In genomic region chr6:34709946-34710682, GRCm38 (mm10) we compare ENCODE assay signal across 8 mouse cellular contexts.
DNase-seq lines count a peak whose midpoint lies in the region; ATAC-seq and TF ChIP-seq lines count a peak whose summit lies in the region.

No protein-coding gene starts in this region.

- DNase-seq in heart, adult 2 months, result peak; percentile 25 to 44
- no peak for DNase-seq in heart, postnatal 4 days
- peak; percentile 31 for DNase-seq in cerebellum, adult 8-10 months
- no peak for DNase-seq in heart, postnatal 0 days (ENCODE audit: low spot score)
- peak; percentile 64 for DNase-seq in midbrain, embryonic 10.5 days (ENCODE audit: low spot score)
- DNase-seq in adrenal gland, postnatal 36 days, result no peak
- DNase-seq in right cerebral cortex, adult 2 months (ENCODE audit: low spot score in 2 of 2), result no peak
- no peak for DNase-seq in kidney, adult 9 months

- intact Hi-C loops in heart, adult 2 months (cut with DNase I), result loop anchor here (2.0 kb wide), 1 partner anchor 21 kb away; no protein-coding TSS in a partner anchor

- H3K4me2 ChIP-seq in heart, postnatal 0 days (ENCODE audit: low read depth, low read length), result peak overlapping the region; percentile 80

- H3K9me3 ChIP-seq in heart, postnatal 0 days (replicated peaks; ENCODE audit: control insufficient read depth, low read length), result peaks cover under 1% of the 10 kb centered on the region; the same call in 1 of the 2 replicates
- H3K9me3 ChIP-seq in midbrain, embryonic 10.5 days (replicated peaks), result peaks cover under 1% of the 10 kb centered on the region; the same call in 1 of the 2 replicates

- H3K79me2 ChIP-seq in heart, adult 2 months (replicated peaks; ENCODE audit: control insufficient read depth, insufficient read depth, low read length), result no peaks in the 10 kb centered on the region

- TF ChIP-seq CTCF in heart, adult 2 months (IDR thresholded peaks at IDR 0.05), result no peak
- TF ChIP-seq CTCF in heart, postnatal 0 days (IDR thresholded peaks at IDR 0.05; ENCODE audit: low read depth), result no peak

- TF ChIP-seq POLR2A in heart, adult 2 months (IDR thresholded peaks at IDR 0.05; ENCODE audit: insufficient read depth, low read depth, low read length), result no peak

- peak overlapping the region; percentile 23; the same call in 1 of the 2 replicates for H3K9ac ChIP-seq in heart, adult 2 months (ENCODE audit: low read depth, low read length)
- peak overlapping the region; percentile 63 for H3K9ac ChIP-seq in heart, postnatal 0 days (replicated peaks; ENCODE audit: low read depth, low read length)

- H3K36me3 ChIP-seq in heart, adult 2 months (ENCODE audit: control insufficient read depth, insufficient read depth, low read length), result no peaks in the 10 kb centered on the region
- H3K36me3 ChIP-seq in heart, postnatal 0 days (replicated peaks; ENCODE audit: control insufficient read depth, insufficient read depth, low read length), result peaks cover 5% of the 10 kb centered on the region
- H3K36me3 ChIP-seq in midbrain, embryonic 10.5 days, result no peaks in the 10 kb centered on the region

- H3K27me3 ChIP-seq in heart, adult 2 months (ENCODE audit: control insufficient read depth, insufficient read depth, low read length), result no peaks in the 10 kb centered on the region
- no peaks in the 10 kb centered on the region for H3K27me3 ChIP-seq in heart, postnatal 0 days (ENCODE audit: control insufficient read depth, insufficient read depth, low read length)
- no peaks in the 10 kb centered on the region for H3K27me3 ChIP-seq in midbrain, embryonic 10.5 days (ENCODE audit: low read depth, poor library complexity, severe bottlenecking)

- H3K4me3 ChIP-seq in heart, adult 2 months, result peak overlapping the region; percentile 60
- H3K4me3 ChIP-seq in heart, postnatal 0 days (ENCODE audit: low read depth, low read length), result peak overlapping the region; percentile 57
- peak overlapping the region; percentile 70 for H3K4me3 ChIP-seq in midbrain, embryonic 10.5 days

- peaks cover 17% of the 10 kb centered on the region for H3K4me1 ChIP-seq in heart, adult 2 months (ENCODE audit: control insufficient read depth, insufficient read depth, low read length)
- H3K4me1 ChIP-seq in heart, postnatal 0 days (ENCODE audit: control insufficient read depth, insufficient read depth), result peaks cover 52% of the 10 kb centered on the region
- peaks cover 70% of the 10 kb centered on the region for H3K4me1 ChIP-seq in midbrain, embryonic 10.5 days

- ATAC-seq in heart, postnatal 0 days (ENCODE audit: insufficient read depth, low read depth), result no peak

- TF ChIP-seq EP300 in heart, adult 2 months (IDR thresholded peaks at IDR 0.05; ENCODE audit: insufficient read depth, low read depth, low read length), result no peak
- no peak for TF ChIP-seq EP300 in heart, postnatal 0 days (IDR thresholded peaks at IDR 0.05; ENCODE audit: low read depth)

- H3K27ac ChIP-seq in heart, adult 2 months, result peak overlapping the region; percentile 82
- H3K27ac ChIP-seq in heart, postnatal 0 days (ENCODE audit: low read depth), result peak overlapping the region; percentile 83
- peak overlapping the region; percentile 95 for H3K27ac ChIP-seq in midbrain, embryonic 10.5 days (replicated peaks)

- 36% methylated on average over 14 of the region's 14 CpGs for WGBS in heart, adult 2 months
- 23% methylated on average over 14 of the region's 14 CpGs for WGBS in heart, postnatal 0 days
- 8% methylated on average over 14 of the region's 14 CpGs for WGBS in midbrain, embryonic 10.5 days

Comparison
In these comparisons a context has a peak if more than half of its experiments do, and no peak if none do; other contexts are left out.
1. DNase-seq: peak in heart, adult 2 months (2 of 2), cerebellum, adult 8-10 months (single experiment) and midbrain, embryonic 10.5 days (single experiment); none in heart, postnatal 4 days (single experiment), heart, postnatal 0 days (single experiment), adrenal gland, postnatal 36 days (0 of 2), right cerebral cortex, adult 2 months (0 of 2) and kidney, adult 9 months (single experiment).
2. Peak in every context shown above with its lines, with median percentiles within 50 percentile points of each other: H3K27ac ChIP-seq and H3K4me3 ChIP-seq.